In the genomic region with DNA sequence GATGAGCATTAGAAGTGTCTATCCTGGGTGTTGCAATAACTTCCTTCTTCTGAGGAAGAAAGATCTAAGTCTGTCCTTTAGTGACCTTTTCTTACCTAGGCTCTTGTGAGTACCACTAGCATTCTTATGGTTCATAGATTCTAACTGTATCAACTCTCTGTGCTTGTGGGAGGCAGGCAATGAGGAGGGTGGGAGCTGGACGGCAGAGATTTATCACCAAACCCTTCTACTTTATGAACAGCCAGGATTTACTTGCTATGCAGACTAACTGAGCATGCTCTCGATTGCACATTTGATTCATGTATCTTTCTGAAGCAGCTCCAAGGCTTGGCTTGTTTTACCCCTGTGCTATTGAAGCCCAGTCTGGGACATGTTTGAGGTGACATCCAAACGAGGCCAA, we compare ENCODE assay signal across 20 mouse cellular contexts.
A peak's percentile ranks its signal among the peaks of the same experiment; 100 is the strongest.
DNase-seq lines count a peak whose midpoint lies in the region; ATAC-seq lines count a peak whose summit lies in the region.
"Had no signal": no experiment of that assay in that cellular context is flagged by ENCODE, and none has a peak within 500 bp of the region (broad histone marks: within the 10 kb centered on the region; RNA-seq: fewer than 3 reads in every experiment).

No protein-coding gene starts in this region.

- peaks cover 2% of the 10 kb centered on the region; the same call in 1 of the 2 replicates for H3K4me1 ChIP-seq in kidney, embryonic 14.5 days (ENCODE audit: control insufficient read depth, insufficient read depth, low read length)
- H3K4me1 ChIP-seq in kidney, embryonic 16.5 days (ENCODE audit: insufficient read depth, low read length): peaks cover 10% of the 10 kb centered on the region
- H3K4me1 ChIP-seq: embryonic facial prominence, embryonic 13.5 days; embryonic facial prominence, embryonic 15.5 days; forebrain, embryonic 10.5 days; forebrain, embryonic 12.5 days; forebrain, embryonic 15.5 days had no signal

- DNase-seq in kidney, adult 8-10 months: no peak
- DNase-seq in kidney, postnatal 25 days: no peak
- DNase-seq: adrenal gland, adult 2 months; adrenal gland, postnatal 10 days; adrenal gland, postnatal 25 days; cerebellum, adult 11 months; cerebellum, adult 18-20 months; cerebellum, adult 8-10 months; cerebellum, adult 9-11 months; cerebellum, postnatal 14 days; cerebellum, postnatal 36 days; embryo, embryonic 11 days had no signal

- no peaks in the 10 kb centered on the region for H3K27me3 ChIP-seq in kidney, embryonic 14.5 days (ENCODE audit: control insufficient read depth, insufficient read depth, low read length)
- no peaks in the 10 kb centered on the region for H3K27me3 ChIP-seq in kidney, embryonic 16.5 days (ENCODE audit: insufficient read depth, low read length)
- H3K27me3 ChIP-seq: embryonic facial prominence, embryonic 13.5 days; embryonic facial prominence, embryonic 15.5 days; forebrain, embryonic 12.5 days; forebrain, embryonic 15.5 days had no signal

- 13% methylated on average over 3 of the region's 3 CpGs for WGBS in kidney, embryonic 14.5 days
- WGBS in kidney, embryonic 16.5 days: 19% methylated on average over 3 of the region's 3 CpGs

- no peak overlapping the region for H3K4me3 ChIP-seq in kidney, embryonic 14.5 days (ENCODE audit: low read length)
- no peak overlapping the region for H3K4me3 ChIP-seq in kidney, embryonic 16.5 days (ENCODE audit: low read length)
- H3K4me3 ChIP-seq: embryonic facial prominence, embryonic 13.5 days; embryonic facial prominence, embryonic 15.5 days; erythroblast, embryonic 14.5 days; forebrain, embryonic 10.5 days; forebrain, embryonic 12.5 days; forebrain, embryonic 15.5 days had no signal

- H3K4me2 ChIP-seq in kidney, embryonic 14.5 days (replicated peaks; ENCODE audit: low read depth, low read length): no peak overlapping the region
- no peak overlapping the region for H3K4me2 ChIP-seq in kidney, embryonic 16.5 days (replicated peaks; ENCODE audit: low read depth, low read length)
- H3K4me2 ChIP-seq: embryonic facial prominence, embryonic 13.5 days; embryonic facial prominence, embryonic 15.5 days; forebrain, embryonic 12.5 days; forebrain, embryonic 15.5 days had no signal

- no peaks in the 10 kb centered on the region for H3K9me3 ChIP-seq in kidney, embryonic 14.5 days (ENCODE audit: control insufficient read depth, low read length)
- no peaks in the 10 kb centered on the region for H3K9me3 ChIP-seq in kidney, embryonic 16.5 days (ENCODE audit: low read length)
- H3K9me3 ChIP-seq: embryonic facial prominence, embryonic 13.5 days; embryonic facial prominence, embryonic 15.5 days; forebrain, embryonic 10.5 days; forebrain, embryonic 12.5 days; forebrain, embryonic 15.5 days had no signal

- H3K36me3 ChIP-seq in kidney, embryonic 14.5 days (ENCODE audit: control insufficient read depth, insufficient read depth, low read length): no peaks in the 10 kb centered on the region
- no peaks in the 10 kb centered on the region for H3K36me3 ChIP-seq in kidney, embryonic 16.5 days (ENCODE audit: insufficient read depth, low read length)
- H3K36me3 ChIP-seq: embryonic facial prominence, embryonic 13.5 days; embryonic facial prominence, embryonic 15.5 days; forebrain, embryonic 10.5 days; forebrain, embryonic 12.5 days; forebrain, embryonic 15.5 days had no signal

- no peak overlapping the region for H3K27ac ChIP-seq in kidney, embryonic 14.5 days (ENCODE audit: low read depth, low read length)
- no peak overlapping the region for H3K27ac ChIP-seq in kidney, embryonic 16.5 days (ENCODE audit: low read length)
- H3K27ac ChIP-seq: embryonic facial prominence, embryonic 13.5 days; embryonic facial prominence, embryonic 15.5 days; forebrain, embryonic 10.5 days; forebrain, embryonic 12.5 days; forebrain, embryonic 15.5 days had no signal

- ATAC-seq in kidney, embryonic 14.5 days (ENCODE audit: low FRiP score, low TSS enrichment): peak; percentile 73
- ATAC-seq in kidney, embryonic 16.5 days (ENCODE audit: low FRiP score, low TSS enrichment): peak; percentile 61; the same call in 1 of the 2 replicates
- ATAC-seq: forebrain, embryonic 15.5 days had no signal

- H3K9ac ChIP-seq in kidney, embryonic 14.5 days (ENCODE audit: low read depth, low read length): no peak overlapping the region
- H3K9ac ChIP-seq in kidney, embryonic 16.5 days (replicated peaks; ENCODE audit: low read length): no peak overlapping the region
- H3K9ac ChIP-seq: embryonic facial prominence, embryonic 13.5 days; embryonic facial prominence, embryonic 15.5 days; forebrain, embryonic 12.5 days; forebrain, embryonic 15.5 days had no signal
